Mouse (Mus musculus) bone marrow, adult 2 months (tissue): ENCODE data around the gene Shtn1. TPM values are rescaled to one million over a fixed set of nuclear protein-coding genes. Genes with fewer than 3 reads are reported as not detected.

Experiments
- H3K27ac ChIP-seq: fragments of 200-500 bp; 2 replicates; pipeline ENCODE4 v1.5.1; 2012; ENCODE audit warnings: low read depth, mild to moderate bottlenecking, control low read depth, inconsistent platforms, low read length; ENCODE audit not compliant: control insufficient read depth, poor library complexity, insufficient read depth
- H3K4me1 ChIP-seq: fragments of 200-500 bp; 2 replicates; pipeline ENCODE4 v1.6.1; 2011; ENCODE audit warnings: low read length; ENCODE audit not compliant: control insufficient read depth, insufficient read depth
- H3K4me3 ChIP-seq: fragments of 200-500 bp; replicated peaks from 2 replicates; pipeline ENCODE3; 2011; ENCODE audit warnings: mild to moderate bottlenecking, low read depth, low read length, control low read depth; ENCODE audit not compliant: control insufficient read depth
- CTCF ChIP-seq: fragments of 200-500 bp; IDR thresholded peaks from 2 replicates; pipeline ENCODE4 v1.5.1; 2011; ENCODE audit warnings: low read length, control low read depth; ENCODE audit not compliant: control insufficient read depth, insufficient read depth
- POLR2A ChIP-seq: fragments of 200-500 bp; IDR thresholded peaks from 2 replicates; pipeline ENCODE4 v1.6.1; 2011; ENCODE audit warnings: low read depth, mild to moderate bottlenecking, control low read depth, low read length, borderline replicate concordance; ENCODE audit not compliant: control insufficient read depth
- WGBS: fragments of 180-500 bp; shearing (Covaris S2); methylation state at CpG from one replicate; pipeline ENCODE4 v1.1.7; 2018; 5-methylcytosine and 5-hydroxymethylcytosine counted together
- polyA plus RNA-seq: library from polyadenylated mRNA; stranded (reverse); fragments of >200 nt; gene quantifications from 2 replicates; pipeline ENCODE4 v1.2.4, GENCODE M21; 2011; ENCODE audit warnings: low replicate concordance; ENCODE audit not compliant: missing spikeins, insufficient read depth, insufficient read length

Shtn1 gene
- polyA plus RNA-seq, 1 experiment: 1.0 TPM

- no peaks in the 10 kb centered on the region for H3K4me1 ChIP-seq
- TF ChIP-seq POLR2A (no peak), CTCF (no peak)
- 82% methylated on average over 11 of the region's 11 CpGs for WGBS
- no peak overlapping the region for H3K4me3 ChIP-seq
- no peak overlapping the region for H3K27ac ChIP-seq
Measured at GRCm38 (mm10) chr19:58975216-58975863, 100.6 kb downstream of the Shtn1 start.

- 79% methylated on average over 8 of the region's 8 CpGs for WGBS
- no peak overlapping the region for H3K27ac ChIP-seq
- no peak for TF ChIP-seq CTCF
- no peak for TF ChIP-seq POLR2A
- no peaks in the 10 kb centered on the region for H3K4me1 ChIP-seq
- H3K4me3 ChIP-seq: no peak overlapping the region
Measured at GRCm38 (mm10) chr19:58974126-58974525, 101.8 kb downstream of the Shtn1 start.

- TF ChIP-seq CTCF: no peak
- TF ChIP-seq POLR2A: no peak
- no peak overlapping the region for H3K4me3 ChIP-seq
- H3K27ac ChIP-seq: no peak overlapping the region
- WGBS: 82% methylated on average over 13 of the region's 13 CpGs
- H3K4me1 ChIP-seq: no peaks in the 10 kb centered on the region
Measured at GRCm38 (mm10) chr19:58970826-58971225, 105.1 kb downstream of the Shtn1 start.

GRCm38 (mm10) chr19:58968731-58969506, 107.0 kb downstream of the Shtn1 start:
- Histone ChIP-seq H3K4me3 (no peak overlapping the region), H3K27ac (no peak overlapping the region), H3K4me1 (no peaks in the 10 kb centered on the region)
- TF ChIP-seq CTCF: no peak
- no peak for TF ChIP-seq POLR2A
- 67% methylated on average over 15 of the region's 15 CpGs for WGBS

GRCm38 (mm10) chr19:58963011-58963410, 112.9 kb downstream of the Shtn1 start:
- 70% methylated on average over 8 of the region's 8 CpGs for WGBS
- no peak for TF ChIP-seq POLR2A
- no peak for TF ChIP-seq CTCF
- Histone ChIP-seq H3K4me1 (no peaks in the 10 kb centered on the region), H3K4me3 (no peak overlapping the region), H3K27ac (no peak overlapping the region)

- Histone ChIP-seq H3K4me3 (no peak overlapping the region), H3K27ac (no peak overlapping the region), H3K4me1 (no peaks in the 10 kb centered on the region)
- TF ChIP-seq CTCF (no peak), POLR2A (no peak)
- 81% methylated on average over 8 of the region's 8 CpGs for WGBS
Measured at GRCm38 (mm10) chr19:58954779-58955178, 121.1 kb downstream of the Shtn1 start.

- WGBS: 66% methylated on average over 13 of the region's 13 CpGs
- no peak overlapping the region for H3K27ac ChIP-seq
- TF ChIP-seq POLR2A: no peak
- TF ChIP-seq CTCF: no peak
- no peaks in the 10 kb centered on the region for H3K4me1 ChIP-seq
- H3K4me3 ChIP-seq: no peak overlapping the region
Measured at GRCm38 (mm10) chr19:58952236-58952635, 123.7 kb downstream of the Shtn1 start.

- Histone ChIP-seq H3K4me3 (no peak overlapping the region), H3K27ac (no peak overlapping the region), H3K4me1 (no peaks in the 10 kb centered on the region)
- TF ChIP-seq POLR2A (no peak), CTCF (no peak)
- WGBS: 83% methylated on average over 3 of the region's 3 CpGs
Measured at GRCm38 (mm10) chr19:58951521-58951920, 124.4 kb downstream of the Shtn1 start.
